Mouse (Mus musculus) right cerebral cortex, postnatal 10 days (tissue): ENCODE measurements around the gene Tbc1d7.

Source experiments
- DNase-seq, 2 experiments: peaks; one replicate each; pipeline ENCODE4 v3.0.0; 2021; ENCODE audit warnings: low spot score in 2 of 2

Tbc1d7 gene

DNA sequence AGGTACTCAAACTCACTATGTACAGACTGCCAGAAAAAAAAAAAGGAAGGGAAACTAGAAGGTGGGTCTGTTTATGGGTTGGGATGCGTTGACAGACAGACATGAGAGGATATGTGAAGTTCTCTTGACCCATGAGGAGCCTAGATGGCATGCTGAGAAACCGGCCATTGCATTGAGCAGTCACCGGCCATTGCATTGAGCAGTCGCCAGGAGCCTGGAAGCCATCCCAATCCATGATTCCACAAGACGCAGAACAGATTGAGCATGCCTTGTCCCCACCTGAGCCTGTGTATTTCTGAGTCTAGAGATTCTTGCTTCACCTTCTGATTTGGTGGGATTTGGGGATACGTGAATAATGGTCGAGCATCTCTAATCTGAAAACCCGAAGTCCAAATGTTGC is 22.6 kb upstream of the Tbc1d7 start:
- no peak for DNase-seq

DNA sequence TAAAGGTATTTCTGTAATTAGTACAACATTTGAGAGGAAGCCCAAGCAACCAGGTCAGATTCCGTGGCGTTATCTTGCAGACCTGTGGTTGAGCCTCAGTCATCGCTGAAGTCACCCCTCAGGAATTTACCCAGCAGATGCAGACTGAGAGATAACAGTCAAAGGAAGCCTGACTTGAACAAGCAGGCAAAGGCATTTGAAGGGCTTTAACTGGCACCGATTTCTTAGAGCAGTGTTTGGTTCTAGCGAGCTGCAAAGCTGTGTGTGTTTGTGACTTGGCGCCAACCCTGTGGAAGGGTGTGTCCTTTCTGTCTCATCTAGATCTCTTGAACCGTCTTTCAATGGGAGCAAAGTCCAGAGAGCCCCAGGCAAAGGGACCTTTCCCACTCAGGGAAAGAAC is 22.0 kb upstream of the Tbc1d7 start:
- no peak for DNase-seq

DNA sequence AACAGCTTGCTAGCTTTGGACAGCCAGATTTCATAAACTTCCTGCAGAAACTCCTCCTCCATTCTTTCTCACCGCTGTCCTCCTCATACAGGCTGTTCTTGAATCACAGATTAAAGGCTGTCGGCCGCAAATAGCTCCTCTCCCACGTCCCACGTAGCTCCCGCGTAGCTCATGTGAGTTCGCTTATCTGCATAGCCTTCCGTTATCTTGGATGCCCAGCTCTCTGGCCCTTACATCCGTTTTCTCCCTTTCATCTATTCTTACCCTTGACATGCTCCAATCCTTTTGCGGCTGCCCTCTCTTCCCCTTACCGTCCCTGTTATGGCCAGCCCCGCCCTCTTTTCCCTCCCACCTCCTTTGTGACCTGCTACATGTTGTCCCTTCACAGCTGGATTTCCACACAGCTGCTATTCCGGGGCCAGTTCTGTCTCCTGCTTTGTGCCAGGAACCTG is 20.5 kb upstream of the Tbc1d7 start:
- DNase-seq = peak; percentile 65 to 83

DNA sequence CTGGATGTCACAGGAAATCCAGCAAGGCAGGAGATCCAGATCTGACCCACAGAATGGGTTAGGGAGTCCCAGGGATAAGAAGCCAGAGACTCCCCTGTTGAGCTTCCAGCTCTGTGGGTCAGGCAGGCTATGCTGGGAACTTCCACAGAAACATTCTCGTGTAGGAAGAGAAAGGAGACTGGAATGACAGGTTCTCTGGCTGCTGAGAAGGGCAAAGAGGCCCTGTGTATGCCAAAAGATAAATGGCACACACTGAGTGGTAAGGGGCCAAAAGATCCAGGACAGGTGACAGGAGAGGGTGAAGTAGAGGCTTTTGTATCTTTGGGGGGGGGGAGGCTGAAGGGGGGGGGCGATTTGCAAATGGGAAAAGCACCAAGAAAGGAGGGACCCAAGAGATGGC is 20.0 kb upstream of the Tbc1d7 start:
- no peak for DNase-seq

DNA sequence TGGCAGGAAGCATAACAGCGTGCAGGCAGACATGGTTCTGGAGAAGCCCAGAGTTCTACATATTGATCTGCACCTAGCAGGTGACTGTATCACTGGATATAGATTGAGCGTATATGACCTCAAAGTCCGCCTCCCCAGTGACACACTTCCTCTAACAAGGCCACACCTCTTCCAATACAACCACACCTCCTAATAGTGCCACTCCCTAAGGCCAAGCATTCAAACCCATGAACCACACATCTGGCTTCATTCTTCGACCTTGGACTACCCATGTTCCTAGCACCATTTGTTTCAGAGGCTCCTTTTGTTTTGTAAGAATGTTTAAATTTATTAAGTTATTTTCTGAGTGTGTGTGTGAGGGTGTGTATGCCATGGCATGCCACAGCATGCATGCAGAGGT is 16.4 kb upstream of the Tbc1d7 start:
- no peak for DNase-seq

DNA sequence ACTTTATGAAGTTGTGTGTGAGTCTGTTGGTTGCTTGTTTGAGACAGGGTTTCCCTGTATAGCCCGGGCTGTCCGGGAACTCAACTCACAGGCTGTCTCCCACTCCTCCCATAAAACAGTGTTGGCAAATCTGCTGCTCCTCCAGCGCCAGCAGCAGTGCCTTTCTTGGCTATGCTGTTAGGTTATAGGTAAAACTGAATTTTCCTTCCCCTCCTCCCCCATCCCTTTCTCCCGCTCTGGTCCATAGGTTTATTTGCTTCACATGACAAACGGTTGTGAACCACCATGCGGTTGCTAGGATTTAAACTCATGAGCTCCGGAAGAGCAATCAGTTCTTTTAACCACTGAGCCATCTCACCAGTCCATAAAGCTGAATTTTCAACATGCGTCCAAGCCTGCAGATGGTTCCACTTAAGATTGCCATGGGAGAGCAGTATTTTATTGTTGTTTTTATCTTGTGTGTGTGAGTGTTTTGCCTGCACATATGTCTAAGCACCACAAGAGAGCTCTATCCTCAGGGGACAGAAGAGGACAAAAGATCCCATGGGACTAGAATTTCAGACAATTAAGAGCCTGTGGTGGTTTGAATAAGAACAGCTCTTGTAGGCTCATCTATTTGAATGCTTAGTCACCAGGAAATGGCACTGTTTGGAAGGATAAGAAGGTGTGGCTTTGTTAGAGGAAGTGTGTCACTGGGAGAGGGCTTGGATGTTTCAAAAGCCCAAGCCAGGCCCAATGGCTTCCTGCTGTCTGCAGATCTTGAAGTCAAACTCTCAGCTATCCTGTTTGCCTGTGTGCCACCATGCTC is 12.2 kb upstream of the Tbc1d7 start:
- no peak for DNase-seq

DNA sequence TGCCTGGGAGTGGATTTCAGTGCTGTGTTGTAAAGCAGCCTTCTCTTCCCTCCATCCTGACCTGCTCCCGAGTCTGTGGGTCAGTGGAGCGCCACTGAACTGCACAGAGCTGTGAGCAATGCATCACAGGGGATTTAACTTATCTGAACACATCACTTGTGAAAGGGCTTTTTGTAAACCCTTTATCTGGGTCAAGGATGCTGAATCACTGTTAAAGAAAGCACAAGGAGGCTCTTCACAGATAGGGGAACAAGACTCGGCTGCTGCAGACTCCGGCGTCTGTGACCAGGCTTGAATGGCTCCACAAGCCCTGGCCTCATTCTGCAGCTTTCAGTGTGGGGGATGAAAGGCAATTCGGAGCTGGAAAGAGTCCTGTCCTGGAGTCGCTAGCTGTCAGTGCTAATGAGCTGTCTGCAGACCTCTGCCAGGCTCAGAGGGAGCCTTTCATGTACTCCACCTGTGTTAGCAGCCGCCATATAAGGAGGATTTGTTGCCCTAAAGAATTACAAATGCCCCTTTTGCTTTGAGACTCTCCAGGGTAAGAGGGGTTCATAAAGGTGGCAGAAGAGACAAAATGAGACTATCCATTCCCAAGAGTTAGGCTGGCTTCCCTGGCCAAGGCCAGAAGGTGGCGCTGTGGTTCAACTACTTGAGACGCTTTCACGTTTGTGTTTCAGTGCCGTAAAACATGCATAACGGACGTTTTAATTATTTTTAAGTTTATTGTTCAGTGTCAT is 11.3 kb upstream of the Tbc1d7 start:
- peak; percentile 89 to 94 for DNase-seq

DNA sequence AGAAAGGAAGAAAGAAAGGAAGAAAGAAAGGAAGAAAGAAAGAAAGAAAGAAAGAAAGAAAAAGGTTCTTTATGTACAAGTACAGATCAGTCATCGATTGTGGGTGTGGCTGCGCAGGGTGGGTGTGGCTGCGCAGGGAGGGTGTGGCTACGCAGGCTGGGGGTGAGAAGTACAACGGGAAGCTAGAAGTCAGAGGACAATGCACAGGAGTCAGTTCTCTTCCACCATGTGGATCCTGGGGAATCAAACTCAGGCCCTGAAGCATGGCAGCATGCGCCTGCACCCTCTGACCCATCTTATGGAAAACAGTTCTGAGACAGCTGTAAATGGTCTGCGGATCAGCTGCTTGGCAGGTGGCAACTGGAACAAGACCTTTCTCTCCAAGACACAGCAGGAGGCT is 9.8 kb upstream of the Tbc1d7 start:
- no peak for DNase-seq

DNA sequence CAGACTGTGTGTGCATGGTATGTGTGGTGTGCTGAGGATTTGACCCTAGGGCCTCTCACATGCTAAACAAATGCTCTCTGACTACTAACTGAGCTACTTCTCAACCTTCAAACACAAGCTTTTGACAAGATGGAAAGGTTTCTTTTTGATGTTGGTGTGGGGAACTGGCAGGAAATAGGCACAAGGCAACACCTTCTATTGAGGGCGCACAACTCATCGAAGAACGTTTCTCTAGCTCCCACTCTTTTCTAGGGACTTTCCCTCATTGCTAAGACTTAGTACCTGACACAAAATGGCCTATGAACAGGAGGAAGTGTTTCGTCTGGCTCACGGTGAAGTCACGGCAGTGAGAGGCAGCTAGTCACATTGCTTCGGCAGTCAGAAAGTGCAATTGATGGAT is 6.0 kb upstream of the Tbc1d7 start:
- DNase-seq = no peak

DNA sequence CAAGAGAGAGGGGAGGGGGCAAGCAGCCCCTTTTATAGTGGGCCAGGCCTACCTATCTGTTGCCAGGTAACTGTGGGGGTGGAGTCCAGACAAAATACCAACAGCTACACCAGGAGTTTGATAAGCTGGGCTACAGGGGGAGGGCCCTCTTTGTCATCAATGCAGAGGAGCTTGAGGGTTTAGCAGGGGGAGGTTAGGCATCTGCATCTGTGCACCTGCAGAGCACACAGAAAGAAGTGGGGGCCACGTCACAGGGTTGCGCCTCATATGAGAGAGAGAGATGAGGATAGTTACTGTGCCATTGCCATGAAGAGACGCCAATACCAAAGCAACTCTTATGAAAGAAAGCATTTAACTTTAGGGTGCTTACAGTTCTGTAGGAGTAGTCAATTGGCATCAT is 5.4 kb upstream of the Tbc1d7 start:
- no peak for DNase-seq

DNA sequence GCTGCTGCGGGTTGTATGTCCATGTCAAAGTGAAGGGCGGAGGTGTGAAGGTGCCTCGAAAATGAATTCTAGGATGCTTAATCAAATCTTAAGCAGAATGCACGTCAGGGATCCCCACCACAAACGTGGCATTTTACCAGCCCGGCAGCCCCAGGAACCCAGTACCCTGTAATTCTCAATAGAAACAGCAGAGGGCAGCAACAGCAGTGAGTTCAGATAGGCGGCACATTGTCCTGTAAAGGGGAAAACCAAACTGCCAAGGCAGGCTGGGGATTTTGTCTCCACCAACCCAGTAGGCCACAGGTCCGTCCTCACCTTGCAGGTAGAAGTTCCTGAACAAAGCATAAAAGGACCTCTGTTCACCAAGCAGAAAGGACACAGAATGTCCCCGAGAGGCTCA is 2.0 kb upstream of the Tbc1d7 start:
- peak; percentile 87 for DNase-seq

DNA sequence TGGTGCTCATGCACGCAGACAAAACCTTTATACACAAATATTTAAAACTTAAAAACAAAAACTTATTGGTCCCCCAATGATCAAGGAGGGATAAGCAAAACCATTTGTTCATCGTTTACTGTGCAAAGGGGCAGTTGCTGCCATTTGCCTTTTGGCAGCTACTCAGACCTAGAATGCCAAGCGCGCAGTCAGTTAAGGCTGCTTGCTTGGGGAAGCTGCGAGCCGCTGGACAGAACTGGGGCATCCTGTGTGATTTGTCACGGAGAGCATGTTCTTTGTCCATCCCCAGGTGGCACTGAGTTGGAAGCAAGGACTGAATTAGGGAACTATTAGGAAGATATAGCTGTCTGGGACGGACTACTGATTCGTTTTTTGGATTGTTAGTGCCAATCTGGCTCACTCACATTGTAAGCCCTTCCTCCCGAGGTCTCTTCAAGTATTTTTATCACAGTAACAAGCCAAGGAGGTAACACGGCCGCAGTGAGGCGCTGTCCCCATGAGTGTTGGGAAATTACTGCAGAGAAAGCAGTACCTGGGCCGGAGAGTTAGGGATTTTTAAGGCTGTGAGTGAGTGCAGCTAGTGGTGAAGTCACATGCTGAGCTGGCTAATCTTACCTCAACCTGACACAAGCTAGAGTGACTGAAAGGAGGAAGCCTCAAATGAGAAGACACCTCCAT is 874 bp upstream of the Tbc1d7 start:
- DNase-seq = peak in 1 of 2 experiments; percentile 60

DNA sequence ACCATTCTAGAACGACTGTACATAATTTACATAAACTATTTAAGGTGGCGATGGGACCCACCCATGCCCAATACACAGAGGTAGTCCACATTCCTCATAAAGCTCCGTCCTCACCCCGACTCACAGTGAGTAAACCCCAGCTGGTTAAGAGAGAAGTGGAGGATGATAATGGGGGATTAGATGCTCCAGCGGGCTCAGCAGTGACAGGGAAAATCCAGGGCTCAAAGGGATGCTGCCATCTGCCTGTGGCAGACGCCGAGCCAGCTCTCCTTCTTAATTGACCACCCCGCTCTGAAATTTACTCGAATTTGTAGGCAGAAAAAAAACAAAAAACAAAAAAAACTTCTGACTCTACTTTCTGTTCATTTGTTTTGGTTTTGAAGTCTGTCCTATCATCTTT is 3.6 kb downstream of the Tbc1d7 start:
- DNase-seq = no peak

DNA sequence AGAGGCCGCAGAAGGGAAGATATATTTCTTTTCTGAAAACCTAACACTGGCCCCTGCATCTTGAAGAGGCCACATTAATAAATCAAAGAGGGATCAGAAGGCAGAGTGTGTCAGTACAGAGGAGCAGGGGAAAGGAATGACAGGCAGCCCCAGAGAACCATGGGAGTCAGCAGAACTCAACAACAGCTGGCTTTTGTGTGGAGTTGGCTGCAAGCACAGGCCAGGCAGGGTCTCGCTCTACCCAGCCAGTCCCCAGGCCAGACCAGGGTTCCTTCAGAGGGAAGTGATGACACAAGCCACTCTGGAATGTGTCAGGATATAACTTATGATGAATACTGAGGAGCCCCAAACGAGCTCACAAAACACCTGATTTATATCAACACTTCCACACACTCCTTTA is 11.9 kb downstream of the Tbc1d7 start:
- DNase-seq = no peak

DNA sequence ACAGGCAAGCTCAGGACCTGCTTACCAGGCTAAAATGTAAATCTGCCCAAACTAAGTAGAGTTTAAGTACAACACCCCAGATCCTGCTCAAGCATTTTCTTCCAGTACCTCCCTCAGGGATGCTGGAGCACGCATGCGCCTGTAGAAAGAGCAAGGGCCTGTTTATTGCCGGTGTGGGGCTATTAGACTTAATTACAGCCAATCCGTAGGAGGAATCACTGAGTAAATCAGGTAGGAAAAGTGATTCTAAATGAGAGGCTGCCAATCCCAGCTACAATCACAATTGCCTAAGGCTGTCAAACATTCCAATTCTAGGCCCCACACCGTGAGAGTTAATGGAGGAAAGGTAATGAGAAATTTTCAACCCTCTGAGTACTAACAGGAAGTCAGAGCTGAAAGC is 13.0 kb downstream of the Tbc1d7 start:
- DNase-seq = no peak

DNA sequence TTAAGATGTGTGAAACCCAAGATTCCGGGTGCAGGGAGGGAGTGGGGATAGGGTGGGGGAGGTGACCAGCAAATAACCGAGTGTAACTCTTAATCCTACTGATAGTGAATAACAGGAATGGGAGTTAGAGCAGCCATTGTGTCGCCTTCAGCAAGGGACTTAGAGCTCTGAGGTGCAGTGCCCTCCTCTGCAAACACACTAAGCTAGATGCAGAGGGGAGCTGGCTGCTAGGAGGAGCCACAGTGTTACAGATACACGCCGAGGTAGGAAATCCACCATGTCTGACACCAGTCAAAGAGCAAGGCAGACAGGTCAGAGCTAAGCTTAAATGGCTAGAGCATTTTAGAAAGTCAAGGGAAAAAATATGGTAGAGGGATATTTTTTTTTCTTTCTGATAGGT is 13.9 kb downstream of the Tbc1d7 start:
- DNase-seq = no peak

DNA sequence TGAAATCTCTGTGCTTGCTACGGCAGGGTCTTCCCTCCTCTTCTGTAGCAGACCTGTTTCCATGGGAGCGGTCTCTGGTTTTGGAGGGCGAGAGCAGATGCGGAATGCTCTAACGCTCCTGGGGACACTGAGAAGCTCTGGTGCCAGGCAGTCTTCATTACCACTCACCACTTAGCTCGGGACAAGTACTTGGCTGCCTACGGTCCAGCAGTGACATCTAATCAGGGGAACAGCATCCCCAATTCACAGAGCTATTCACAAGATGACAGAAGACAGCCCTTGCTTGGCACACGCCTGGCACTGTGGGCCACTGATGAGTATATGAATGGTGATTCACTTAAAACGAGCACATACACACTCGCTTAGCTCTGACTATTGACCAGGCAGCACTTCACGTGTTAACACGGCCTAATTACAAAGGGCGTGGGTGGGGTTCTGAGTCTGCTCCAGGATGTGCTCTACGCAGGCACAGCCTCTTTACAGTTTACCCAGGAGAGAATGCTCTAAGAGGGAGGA is 19.2 kb downstream of the Tbc1d7 start:
- no peak for DNase-seq

DNA sequence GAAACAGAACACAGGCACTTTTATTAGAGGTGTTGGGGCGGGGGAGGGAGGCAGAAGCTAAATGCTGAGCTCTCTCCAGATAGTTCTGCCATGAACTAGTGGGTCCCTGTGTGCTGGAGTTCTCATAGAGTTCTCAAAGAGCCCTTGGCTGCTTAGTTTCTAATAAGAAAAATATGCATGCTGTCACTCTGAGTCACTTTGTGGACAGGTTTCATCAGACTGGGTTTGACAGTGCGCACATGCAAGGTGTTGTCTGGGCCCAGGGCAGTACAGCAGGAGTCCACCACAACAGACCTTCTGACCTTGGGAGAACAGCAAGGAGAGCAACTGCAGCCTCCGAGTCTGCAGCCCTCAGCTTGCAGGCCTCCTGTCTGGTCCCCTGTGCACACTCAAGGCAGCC is 21.6 kb downstream of the Tbc1d7 start:
- no peak for DNase-seq

DNA sequence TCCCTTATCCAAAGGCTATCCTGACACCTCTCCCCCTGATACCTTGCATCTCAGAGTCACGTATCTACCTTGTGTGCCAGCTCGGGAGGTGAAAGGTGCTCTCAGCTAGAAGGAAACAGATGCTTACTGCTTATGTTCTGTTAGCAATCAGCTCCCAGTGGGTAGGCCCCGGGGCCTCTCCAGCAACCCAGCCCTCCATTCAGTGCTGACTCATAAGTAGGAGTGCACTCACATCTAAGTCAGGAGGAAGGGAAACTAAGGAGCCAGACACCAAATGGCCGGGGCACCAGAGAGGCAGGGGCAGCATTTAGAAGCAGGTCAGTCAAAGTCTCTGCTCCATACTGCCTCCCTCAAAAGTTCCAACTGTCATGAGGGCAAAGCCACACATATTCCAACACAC is 22.6 kb downstream of the Tbc1d7 start:
- no peak for DNase-seq

DNA sequence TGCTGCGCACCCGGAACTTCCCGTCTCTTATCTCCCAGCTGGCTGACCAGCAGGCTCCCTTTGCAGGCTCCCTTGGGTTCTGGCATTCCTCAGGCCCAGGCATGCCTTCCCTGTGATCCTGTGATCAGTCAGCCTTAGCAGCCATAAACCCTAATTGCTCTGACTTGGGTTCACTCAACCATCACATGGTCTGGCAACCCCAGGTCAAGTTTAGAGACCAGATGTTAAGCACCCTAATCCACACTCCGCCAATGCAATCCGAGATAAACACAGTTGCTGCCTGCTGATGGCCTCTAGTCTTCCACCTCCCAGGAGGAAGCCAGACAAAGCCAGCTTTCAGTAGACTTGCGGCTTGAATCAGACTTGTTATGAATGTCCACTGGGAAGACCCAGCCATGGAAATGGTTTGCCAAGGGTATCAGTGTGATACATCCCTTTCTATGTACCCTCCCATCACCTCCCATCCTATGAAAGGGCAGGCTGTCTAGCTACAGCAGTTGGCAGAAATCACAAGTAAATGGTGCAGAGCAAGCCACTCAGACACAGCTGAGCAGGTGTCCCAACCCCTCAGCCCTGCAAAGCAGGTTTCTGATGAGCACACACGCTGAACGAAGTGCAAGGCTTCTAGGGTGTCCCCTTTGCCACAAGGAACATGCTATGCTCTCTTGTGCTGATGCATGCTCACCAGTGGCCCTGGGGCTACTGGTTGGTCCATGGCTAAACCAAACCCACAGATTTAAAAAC is 24.6 kb downstream of the Tbc1d7 start:
- no peak for DNase-seq

DNA sequence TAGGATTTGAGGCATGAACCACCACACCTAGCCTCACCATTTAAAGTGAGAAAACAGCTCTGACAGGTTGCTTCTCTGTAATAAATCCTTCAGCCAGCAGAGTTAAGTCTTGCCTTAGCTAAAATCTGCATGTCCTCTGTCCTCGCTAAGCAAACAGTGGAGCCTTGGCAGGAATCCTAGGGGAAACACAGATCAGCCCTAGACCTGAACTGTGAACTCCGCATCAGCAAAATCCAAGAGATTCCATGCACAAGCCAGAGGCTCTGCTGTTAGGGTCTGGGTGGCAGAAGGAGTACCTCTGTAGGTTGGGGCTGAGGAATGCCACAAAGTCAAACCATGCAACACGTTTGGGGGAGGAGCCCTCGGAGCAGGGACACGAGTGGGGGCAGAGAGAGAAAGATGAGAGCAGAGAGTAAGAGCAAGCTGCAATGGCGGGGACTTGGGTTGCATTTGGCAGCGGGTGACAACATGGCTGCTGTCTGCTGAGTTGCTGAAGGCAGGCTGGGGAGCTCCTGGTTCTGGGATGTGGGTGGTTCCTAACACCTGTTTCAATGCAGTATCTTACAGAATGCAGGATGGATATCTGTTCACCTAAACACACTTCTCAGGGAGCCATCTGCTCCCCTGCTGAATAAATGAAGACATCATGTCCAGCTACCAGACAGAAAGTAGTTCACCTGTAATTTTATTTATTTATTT is 26.4 kb downstream of the Tbc1d7 start:
- DNase-seq = no peak
